Mouse (Mus musculus) stomach, postnatal 0 days (tissue): ENCODE measurements around the gene Lsmem1.

Source experiments
- CTCF ChIP-seq: IDR thresholded peaks from 2 replicates; pipeline ENCODE4 v1.5.1; 2016; ENCODE audit warnings: antibody characterized with exemption, low read depth, mild to moderate bottlenecking, moderate library complexity
- EP300 ChIP-seq: optimal IDR thresholded peaks from 2 replicates; pipeline ENCODE3; 2016; ENCODE audit warnings: antibody characterized with exemption

DNA sequence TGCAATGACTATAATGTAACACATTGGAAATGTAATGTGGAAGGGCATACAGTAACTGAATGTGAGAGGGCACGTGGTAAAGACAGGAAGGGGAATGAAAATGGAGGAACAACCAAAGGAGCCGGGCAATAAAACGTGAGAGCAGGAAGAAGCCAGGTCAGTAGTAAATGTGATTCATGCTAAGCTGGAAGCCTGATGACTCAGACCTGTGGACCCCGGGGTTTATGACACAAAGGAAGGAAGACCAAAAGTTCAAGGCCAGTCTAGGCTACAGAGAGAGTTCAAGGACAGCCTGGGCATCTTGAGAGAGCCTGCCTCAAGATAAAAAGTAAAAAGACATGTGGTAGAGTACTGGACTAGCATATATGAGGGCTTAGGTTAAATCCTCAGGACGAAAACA, 52.8 kb downstream of the Lsmem1 start:
- TF ChIP-seq CTCF, result no peak
- TF ChIP-seq EP300, result no peak
